Mouse (Mus musculus) MEL-GATA-1-ER (cell line): ENCODE data around the gene Myt1l.

Experiments
- DNase-seq: peaks from one replicate; pipeline ENCODE4 v3.0.0-alpha.2; 2012; ENCODE audit warnings: low read depth; ENCODE audit errors: extremely low read depth

Myt1l gene

GRCm38 (mm10) chr12:29894669-29895068 lies 366.5 kb downstream of the Myt1l start:
- no peak for DNase-seq

- DNase-seq, result no peak
Observed at GRCm38 (mm10) chr12:29897533-29898085, 369.4 kb downstream of the Myt1l start.

- no peak for DNase-seq
Observed at GRCm38 (mm10) chr12:29904101-29904874, 376.1 kb downstream of the Myt1l start.

GRCm38 (mm10) chr12:29907056-29907455 lies 378.9 kb downstream of the Myt1l start:
- DNase-seq, result no peak

GRCm38 (mm10) chr12:29916139-29916538 lies 388.0 kb downstream of the Myt1l start:
- no peak for DNase-seq

GRCm38 (mm10) chr12:29916807-29917206 lies 388.6 kb downstream of the Myt1l start:
- DNase-seq, result no peak

GRCm38 (mm10) chr12:29920298-29920697 lies 392.1 kb downstream of the Myt1l start:
- DNase-seq, result no peak

GRCm38 (mm10) chr12:29921481-29921880 lies 393.3 kb downstream of the Myt1l start:
- DNase-seq, result no peak

- no peak for DNase-seq
Observed at GRCm38 (mm10) chr12:29926896-29927295, 398.7 kb downstream of the Myt1l start.

GRCm38 (mm10) chr12:29930591-29930990 lies 402.4 kb downstream of the Myt1l start:
- no peak for DNase-seq

GRCm38 (mm10) chr12:29932951-29933350 lies 404.8 kb downstream of the Myt1l start:
- no peak for DNase-seq

- DNase-seq, result no peak
Observed at GRCm38 (mm10) chr12:29933501-29933900, 405.3 kb downstream of the Myt1l start.

GRCm38 (mm10) chr12:29934120-29934581 lies 406.0 kb downstream of the Myt1l start:
- DNase-seq, result no peak

GRCm38 (mm10) chr12:29937308-29937707 lies 409.1 kb downstream of the Myt1l start, which contains the start of gene Pxdn:
Gene Pxdn (plus strand): TSS chr12:29937608.
- DNase-seq, result no peak

- no peak for DNase-seq
Observed at GRCm38 (mm10) chr12:29937851-29938375, 409.7 kb downstream of the Myt1l start.

- no peak for DNase-seq
Observed at GRCm38 (mm10) chr12:29938376-29939041, 410.3 kb downstream of the Myt1l start.

- DNase-seq, result no peak
Observed at GRCm38 (mm10) chr12:29939261-29939671, 411.1 kb downstream of the Myt1l start.

- DNase-seq, result no peak
Observed at GRCm38 (mm10) chr12:29942435-29942834, 414.3 kb downstream of the Myt1l start.

GRCm38 (mm10) chr12:29944650-29945049 lies 416.5 kb downstream of the Myt1l start:
- no peak for DNase-seq

GRCm38 (mm10) chr12:29945182-29945743 lies 417.1 kb downstream of the Myt1l start:
- no peak for DNase-seq

GRCm38 (mm10) chr12:29951043-29951442 lies 422.9 kb downstream of the Myt1l start:
- DNase-seq, result no peak

- DNase-seq, result no peak
Observed at GRCm38 (mm10) chr12:29951485-29951884, 423.3 kb downstream of the Myt1l start.
